Mouse (Mus musculus) adrenal gland, postnatal 4 days (tissue): ENCODE data around the gene Cacna2d2. TPM values are rescaled to one million over a fixed set of nuclear protein-coding genes. Genes with fewer than 3 reads are reported as not detected.

Experiments
- DNase-seq, 2 experiments: peaks; one replicate each; pipeline ENCODE4 v3.0.0; 2021 to 2022; ENCODE audit warnings: low spot score in 2 of 2, mixed read lengths in 2 of 2
- total RNA-seq, 2 experiments: library from RNA; stranded (reverse); gene quantifications; 2 replicates each; pipeline ENCODE4 v1.2.3; 2021

The Cacna2d2 gene
- total RNA-seq, 2 experiments from 2014 or later, result 10.1 to 10.9 TPM

DNA sequence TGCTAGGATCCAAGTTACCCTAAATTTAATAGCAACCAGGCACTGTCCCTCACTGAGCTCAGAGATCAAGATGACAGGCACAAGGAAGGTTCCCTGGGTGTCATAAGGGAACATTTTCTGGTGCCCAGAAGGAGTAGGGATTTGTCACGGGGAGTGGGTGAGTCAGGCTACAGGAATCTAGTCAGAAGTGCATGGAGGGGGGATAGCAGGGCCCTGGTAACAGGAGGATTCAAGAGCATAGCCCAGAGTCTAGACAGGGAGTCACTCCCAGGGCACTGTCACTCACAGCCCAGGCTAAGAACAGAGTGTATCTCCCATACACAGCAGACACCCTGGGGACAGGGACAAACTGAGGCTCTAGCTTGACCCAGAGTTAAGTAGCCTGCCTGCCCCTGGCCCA lies 94.1 kb downstream of the Cacna2d2 start:
- DNase-seq, result no peak

DNA sequence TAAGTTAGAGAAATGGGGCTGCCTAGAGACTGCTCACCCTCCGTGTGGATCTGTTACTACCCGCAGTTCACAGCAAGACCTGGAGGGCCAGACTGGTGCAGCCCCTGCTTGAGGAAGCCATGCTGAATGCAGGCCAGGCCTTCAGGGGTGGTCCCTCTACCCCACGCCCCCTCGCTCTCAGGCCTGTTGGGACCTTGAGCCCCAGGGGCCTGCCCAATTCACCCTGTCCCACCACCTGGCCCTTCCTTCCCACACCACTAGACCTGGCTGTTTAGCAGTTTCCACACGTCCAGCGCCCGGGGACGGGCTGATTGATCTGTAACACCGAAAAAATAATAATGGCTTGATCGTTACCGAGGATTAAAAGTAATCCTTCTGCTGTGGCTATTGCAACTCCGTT lies 94.8 kb downstream of the Cacna2d2 start:
- DNase-seq, result no peak

DNA sequence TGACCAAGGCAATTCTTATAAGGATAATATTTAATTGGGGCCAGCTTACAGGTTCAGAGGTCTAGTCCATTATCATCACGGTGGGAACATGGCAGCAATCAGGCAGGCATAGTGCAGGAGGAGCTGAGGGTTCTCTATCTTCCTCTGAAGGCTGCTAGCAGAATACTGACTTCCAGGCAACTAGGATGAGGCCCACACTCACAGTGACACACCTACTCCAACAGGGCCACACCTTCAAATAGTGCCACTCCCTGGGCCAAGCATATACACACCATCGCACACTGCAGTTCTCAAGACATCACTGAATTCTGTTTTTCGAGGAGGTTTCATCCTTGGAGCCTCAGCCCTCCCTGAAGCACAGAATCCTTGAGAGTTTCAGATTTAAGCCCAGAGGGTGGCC lies 96.9 kb downstream of the Cacna2d2 start:
- no peak for DNase-seq

DNA sequence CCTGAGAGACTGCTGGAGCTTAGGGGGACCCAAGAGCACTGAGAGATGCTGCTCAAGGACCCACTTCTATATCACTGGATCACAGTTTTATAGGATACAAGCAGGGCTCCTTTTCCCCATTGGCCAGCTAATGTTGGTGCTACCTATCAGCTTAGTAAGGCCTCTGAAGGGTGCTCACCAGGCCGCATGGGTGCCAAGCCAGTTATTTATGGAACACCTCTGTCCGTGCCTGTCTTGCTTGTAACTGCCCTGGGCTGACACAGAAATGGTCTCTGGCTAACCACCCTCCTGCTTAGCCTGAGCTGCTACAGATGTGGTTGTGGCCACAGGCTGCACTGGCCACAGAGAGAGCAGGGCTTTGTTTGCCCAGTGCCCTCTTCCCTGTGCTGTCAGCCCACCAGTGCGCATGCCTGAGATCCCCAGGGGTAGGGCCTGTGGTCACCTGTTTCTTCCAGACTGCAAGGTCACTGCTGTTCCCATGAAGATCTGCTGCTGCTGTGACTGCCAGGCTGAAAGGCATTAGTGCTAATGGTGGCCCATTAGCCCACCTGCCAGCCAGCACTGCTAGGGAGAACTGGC lies 101.4 kb downstream of the Cacna2d2 start:
- no peak for DNase-seq

DNA sequence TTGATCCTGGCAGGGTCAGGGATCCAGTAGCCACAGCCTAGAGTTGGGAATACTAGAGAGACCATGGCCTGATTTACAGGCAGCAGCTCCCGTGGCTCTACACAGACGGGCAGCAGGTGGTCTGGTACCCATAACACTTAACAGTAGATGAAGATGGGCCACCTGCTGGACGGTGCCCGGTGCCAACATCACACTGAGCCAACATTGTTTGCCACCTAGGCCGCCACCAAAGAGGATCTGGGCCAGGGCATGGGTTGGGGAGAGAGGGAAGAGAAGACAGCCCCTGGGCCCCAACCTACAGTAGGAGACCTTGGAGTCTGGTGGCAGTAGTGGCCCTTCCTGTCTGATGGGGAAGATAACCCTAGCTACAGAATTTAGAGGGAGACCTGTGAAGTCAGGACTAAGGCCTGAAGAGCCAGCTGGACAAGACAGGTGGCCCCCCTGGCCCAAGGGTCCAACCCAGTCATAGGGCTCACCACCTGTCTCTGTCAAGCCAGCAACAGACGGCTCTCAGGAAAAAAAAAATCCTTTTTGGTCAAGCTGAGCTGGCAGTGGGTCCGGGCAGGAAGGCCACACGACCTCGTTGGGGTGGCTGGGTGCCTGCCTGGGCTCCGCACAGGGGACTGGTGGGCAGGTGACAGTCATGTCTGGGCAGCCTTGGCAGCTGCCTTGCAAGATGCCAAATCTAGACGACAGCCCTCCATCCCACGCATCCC lies 102.9 kb downstream of the Cacna2d2 start:
- no peak for DNase-seq

DNA sequence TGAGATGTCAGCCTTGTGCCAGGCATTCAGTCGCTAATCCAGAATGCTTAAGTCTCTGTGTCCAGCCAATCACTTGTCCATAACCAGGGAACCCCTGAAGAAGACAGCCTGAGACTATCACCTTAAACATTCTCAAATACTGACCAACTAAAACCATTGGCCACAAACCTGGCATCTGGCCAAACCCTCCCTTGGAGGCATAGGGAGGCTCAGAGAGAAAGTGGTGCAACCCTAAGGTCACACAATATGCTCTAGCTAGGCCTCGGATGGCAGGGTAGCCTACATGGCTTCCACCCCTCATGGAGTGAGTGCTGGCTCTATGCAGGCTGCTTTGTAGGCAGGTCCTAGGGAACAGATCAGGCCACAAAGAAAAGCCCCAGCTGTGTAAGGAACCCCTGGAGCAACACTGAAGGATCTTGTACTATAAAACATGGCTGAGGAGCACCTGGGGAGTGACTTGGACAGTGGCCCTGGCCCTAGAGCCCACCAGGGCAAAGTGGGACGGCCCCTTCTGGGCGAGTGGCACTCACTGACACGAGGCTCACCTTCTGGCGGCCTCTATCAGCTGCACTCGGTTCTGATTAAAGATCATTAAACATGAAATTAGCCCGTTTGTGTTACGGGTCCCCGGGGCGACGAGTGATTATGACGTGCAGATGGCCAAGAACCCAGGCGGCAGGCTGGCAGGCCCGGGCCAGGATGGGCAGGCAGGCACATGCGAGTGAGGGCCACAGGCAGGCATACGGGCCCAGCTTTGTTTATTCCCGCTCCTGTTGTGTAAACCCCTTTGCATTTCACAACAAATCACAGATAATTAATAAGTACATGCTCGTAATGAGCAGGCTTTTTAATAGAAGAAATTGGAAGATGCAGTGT lies 105.5 kb downstream of the Cacna2d2 start:
- DNase-seq, result no peak

DNA sequence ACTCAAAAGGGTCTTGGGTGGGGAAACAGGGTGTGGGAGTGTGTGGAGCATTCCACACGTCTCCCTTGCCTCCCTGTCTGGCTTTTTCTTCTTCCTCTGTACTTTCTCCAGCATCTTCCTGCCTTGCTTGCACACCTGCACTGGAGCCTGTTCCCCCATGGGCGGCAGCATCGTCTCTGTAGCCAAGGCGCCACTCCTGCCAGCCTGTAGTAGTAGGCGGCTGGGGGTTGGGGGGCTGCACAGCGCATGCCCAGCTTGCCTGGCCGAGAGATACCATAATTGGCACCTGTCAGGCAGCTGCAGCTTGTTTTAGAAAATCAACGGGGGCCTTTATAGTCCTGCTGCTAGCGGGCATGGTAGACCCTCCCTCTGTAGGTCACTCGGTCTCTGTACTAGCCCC lies 108.9 kb downstream of the Cacna2d2 start:
- no peak for DNase-seq

DNA sequence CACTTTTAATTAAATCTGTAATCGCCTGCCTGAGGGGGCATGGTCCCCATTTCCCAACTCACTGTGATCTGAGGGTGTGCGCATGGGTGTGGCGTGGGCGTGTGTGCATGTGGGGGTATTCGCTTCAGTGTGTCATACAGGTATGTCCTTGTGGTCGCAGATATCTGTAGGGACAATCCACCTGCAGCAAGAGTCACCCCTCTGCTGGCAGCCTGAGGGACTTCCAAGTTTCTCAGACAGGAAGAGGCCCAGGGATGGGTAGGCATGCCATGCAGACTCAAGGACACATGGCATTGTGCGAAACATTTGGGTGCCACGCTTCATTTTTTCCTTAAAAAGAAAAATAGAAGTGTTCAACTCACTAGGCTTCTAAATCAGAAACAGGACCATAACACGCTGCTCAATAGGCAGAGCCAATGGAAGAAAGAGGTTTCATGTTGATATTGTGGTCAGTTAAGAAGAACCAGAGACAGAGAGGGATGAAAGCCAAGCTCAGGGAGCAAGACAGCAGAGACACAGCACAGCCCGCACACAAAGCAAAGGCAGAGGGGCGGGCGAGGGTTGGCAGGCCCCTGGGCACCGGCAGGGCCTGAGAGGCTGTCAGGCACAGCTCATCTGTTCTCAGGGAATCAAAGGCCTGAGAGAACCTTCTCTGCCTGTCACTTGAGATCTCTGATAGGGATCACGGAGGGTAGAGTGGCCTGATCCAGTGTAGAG lies 111.1 kb downstream of the Cacna2d2 start:
- DNase-seq, result no peak

DNA sequence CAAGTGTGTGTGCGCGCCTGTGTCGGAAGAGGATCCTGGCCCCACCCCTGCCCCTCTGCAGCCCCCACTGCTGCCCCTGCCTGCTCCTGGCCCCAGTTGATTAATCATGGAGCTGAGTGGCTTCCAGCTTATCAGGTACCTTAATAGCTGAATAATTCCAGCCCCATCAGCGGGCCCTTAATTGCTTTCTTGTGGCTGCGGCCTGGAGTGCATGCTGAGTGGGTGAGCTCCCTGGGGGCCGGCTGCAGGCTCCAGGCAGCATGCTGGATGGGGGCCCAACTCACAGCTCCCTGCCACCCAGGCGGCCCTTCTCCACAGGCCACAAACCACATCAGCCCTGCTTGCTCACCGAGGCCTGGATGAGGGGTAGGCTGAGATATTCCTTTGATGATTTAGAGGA lies 112.0 kb downstream of the Cacna2d2 start:
- no peak for DNase-seq

DNA sequence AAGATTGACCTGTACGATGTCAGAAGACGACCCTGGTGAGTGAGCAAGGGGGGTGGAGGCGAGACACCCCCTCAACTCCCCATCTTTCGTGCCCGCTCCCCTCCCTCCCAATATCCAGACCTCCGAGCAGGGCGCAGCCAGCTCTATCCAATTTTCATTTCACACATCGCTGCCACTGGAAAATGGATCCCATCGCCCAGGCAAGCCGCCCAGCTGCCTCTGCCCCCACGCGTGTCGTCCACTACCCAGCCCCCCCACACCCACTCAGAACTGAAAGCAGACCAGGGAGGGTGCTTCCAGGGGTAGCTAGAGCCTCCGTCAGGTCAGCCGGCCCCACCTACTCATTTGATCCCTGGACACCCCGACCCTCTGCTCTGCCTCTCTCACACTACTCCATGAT lies 112.9 kb downstream of the Cacna2d2 start:
- no peak for DNase-seq

DNA sequence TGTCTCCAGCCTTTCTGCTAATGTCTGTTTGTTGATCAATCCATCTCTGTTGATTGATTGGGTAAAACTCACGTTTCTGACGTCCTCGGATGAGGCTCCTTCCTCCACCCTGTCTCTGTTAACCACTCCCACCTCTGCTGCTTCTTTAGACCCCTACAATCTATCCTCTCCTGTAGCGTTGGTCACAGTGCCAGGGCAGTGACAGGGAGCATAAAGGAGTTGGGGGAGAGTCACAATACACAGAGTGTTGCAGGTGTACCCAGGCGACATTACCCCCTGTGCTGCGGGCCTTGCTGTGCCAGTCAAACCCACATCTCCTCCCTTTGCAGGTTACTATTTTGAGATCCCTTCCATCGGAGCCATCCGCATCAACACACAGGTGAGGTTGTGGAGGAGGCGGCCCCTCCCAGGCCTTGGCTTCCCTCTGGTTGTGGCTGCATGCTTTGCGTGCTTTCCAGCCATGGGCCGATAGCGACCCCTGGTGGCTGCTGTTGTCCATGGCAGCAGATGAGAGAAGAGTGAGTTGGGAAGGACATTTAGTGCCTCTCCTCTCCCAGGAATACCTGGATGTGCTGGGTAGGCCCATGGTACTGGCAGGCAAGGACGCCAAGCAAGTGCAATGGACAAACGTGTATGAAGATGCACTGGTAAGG lies 115.0 kb downstream of the Cacna2d2 start:
- peak; percentile 76 to 80 for DNase-seq

DNA sequence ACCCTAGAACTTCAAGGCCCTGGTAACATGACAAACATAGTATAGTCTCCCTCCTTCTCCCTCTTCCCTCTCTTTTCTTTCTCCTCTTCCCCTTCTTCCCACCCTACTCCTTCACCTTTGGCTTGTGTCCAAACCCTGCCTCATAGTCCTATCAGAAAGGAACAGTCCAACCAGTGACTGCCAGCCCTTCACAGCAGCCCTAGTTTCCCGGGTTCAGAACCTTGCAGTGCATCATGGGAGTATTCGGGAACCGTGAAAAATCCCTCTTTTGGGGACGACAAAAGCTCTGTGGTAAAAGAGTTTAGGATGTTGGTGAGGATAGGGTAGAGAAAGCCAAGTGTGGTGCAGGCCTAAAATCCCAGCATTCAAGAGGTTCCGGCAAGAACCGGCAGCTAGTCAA lies 120.9 kb downstream of the Cacna2d2 start:
- no peak for DNase-seq

DNA sequence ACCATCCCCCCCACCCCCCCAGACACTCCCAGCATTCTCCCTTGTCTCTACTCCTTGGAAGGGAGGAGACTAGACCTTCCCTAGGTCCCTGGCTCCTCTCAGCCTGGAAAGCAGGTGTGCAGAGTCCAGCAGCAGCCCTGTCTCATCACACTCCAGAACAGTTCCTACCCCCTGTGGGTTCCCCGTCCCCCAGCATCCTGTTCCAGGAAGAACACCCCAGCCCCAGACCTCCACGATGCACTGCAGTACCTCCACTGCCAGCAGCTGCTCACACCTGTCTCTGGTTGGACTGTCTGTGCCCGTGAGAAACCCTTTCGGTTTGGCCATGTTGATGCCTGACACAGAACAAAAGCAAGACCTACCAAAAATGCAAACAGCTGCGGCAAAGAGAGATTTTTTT lies 121.8 kb downstream of the Cacna2d2 start:
- no peak for DNase-seq

DNA sequence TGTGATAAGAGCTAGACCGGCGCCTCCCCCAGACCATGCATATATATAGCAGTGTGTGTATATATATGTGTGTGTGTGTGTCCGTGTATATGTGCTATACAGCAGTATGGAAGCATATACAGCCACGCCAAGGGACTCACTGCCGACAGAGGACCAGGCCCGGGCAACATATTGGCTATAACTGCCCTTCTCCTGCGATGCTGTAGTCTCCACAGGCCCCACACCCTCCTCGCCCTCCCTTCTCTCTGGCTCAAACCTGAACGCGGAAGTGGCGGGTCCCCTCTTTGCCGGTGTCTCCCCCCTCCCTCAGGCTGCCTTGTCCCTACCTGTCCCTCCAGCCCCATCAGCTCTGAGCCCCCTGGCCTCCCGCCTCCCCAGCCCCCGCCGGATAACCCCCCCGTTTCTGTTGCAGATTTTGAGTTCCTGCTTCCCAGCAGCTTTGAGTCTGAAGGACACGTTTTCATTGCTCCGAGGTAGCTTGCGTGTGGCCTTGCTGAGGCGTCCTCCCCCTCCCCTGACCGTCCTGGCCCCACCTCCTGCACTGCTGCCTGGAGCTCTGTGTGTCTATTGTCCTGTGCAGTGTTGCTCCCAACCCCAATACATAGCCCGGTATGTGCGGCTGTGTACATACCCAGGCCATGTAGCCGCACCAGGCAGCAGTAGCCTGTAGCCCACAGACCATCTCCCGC lies 122.4 kb downstream of the Cacna2d2 start:
- no peak for DNase-seq

DNA sequence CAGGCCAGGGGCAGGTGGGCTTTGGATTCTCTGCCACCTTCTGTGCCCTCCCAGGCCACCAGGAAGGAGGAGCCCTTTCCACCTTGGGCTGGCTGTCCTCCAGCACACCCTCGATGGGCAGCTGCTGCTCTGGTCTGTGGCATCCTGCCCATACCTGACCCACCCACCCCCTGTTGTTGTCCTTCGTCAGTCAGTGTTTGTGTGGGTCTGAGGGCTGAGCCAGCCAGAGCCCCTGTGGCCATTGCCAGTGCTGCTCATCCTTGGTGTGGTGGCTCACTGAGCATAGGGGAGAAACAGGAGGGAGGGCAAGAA lies 122.9 kb downstream of the Cacna2d2 start:
- DNase-seq, result no peak

DNA sequence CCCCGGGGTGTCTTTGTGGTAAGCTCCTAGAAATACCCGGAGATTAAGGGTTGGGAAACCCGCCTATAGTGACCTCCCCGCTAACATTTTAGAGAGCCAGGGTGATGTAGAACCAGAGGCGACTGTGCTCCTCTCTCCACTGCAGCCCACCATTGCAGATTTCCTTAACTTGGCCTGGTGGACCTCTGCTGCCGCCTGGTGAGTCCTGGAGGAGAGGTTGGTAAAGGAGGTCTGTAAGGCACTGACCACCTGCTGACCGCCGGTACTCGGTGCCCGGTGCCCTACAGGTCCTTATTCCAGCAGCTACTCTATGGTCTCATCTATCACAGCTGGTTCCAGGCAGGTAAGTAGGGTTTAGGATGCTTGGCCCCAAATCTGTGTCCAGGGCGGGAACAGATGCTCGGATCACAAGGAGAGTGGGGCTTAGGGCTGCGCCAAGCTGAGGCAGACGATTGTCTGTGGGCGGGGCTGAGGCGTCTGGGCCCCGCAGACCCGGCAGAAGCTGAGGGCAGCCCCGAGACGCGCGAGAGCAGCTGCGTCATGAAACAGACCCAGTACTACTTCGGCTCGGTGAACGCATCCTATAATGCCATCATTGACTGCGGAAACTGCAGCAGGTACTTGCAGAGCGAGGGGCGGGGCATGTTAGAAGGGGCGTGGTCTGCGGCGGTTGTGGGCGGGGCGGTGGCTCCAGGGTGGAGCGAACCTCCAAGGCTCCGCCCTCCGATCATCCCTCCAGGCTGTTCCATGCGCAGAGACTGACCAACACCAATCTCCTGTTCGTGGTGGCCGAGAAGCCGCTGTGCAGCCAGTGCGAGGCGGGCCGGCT lies 127.0 kb downstream of the Cacna2d2 start:
- DNase-seq, result peak; percentile 66 to 73

DNA sequence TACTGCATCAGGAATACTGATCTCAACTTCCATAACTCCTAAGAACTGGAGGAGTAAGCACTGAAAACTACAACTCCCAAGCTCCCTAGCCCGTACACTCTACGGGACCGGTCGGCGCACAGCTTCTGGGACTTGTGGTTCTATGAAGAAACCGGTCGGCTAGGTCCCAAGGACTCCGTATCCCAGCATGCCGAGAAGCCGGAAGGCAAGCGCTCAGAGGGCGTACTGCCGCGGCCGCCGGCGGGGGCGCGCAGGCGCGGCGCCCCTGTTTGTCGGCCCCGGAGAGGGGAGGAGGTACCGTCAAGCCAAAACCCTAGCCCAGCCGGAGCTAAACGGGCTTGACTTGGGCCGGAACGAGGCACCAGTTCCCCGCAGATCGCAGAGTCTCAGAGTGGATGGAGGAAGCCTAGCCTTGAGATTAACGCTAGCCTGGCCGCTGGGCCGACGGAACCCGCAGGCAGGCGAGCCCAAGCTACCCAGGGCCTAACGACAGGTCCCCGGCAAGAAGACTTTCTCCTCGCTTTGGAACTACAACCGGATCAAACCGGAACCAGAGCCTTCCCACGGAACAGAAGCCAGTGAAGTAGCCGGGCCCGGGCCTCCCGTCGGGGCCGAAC lies 134.5 kb downstream of the Cacna2d2 start, which contains the start of gene Tmem115:
Gene Tmem115, plus strand, starts transcription at position 155 of the 617 bp plus-strand sequence.
- peak; percentile 70 to 84 for DNase-seq

DNA sequence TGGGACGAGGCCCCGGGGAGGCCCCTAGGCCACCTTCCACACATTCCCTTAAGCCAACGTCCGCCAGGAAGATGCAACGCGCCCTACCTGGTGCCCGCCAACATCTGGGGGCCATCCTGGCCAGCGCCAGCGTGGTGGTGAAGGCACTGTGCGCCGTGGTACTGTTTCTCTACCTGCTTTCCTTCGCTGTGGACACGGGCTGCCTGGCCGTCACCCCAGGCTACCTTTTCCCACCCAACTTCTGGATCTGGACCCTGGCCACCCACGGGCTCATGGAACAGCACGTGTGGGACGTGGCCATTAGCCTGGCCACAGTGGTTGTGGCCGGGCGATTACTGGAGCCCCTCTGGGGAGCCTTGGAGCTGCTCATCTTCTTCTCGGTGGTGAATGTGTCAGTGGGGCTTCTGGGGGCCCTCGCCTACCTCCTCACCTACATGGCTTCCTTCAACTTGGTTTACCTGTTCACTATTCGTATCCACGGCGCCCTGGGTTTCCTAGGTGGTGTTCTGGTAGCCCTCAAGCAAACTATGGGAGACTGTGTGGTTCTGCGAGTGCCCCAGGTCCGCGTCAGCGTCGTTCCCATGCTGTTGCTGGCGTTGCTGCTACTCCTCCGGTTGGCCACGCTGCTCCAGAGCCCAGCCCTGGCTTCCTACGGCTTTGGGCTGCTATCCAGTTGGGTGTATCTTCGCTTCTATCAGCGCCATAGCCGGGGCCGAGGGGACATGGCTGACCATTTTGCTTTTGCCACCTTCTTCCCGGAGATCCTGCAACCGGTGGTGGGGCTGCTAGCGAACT lies 135.2 kb downstream of the Cacna2d2 start:
- DNase-seq, result no peak
